Comparison of ENCODE assay signal across 9 mouse cellular contexts in the genomic region with DNA sequence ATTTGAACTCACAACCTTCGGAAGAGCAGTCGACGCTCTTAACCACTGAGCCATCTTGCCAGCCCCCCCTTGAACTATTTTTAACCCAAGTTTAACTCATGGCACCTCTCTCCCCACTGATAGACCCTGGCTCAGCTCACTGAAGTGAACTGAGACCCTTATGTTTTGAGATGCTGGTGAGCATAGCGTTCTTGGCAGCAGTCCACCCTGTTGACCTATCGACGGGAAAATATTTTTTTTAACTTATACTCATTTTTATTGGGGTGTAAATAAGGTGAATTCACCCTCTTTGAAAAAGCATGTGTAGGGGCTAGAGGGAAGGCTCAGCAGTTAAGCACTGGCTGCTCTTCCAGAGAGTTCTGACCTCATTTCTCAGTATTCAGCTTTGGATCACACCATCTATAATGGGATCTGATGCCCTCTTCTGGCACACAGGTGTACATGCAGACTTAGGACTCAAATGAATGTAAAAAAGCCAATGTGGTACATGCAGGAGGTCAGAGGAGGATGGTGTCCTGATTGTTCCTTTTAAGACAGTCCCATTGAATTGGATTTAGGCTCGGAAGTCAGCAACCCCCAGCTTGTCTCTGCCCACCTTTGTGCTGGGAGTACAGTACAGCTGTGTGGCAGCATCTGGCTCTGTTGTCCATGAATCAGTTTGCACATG. TPM values are rescaled to one million over a fixed set of nuclear protein-coding genes. Genes with fewer than 3 reads are reported as not detected.
DNase-seq lines count a peak whose midpoint lies in the region; TF ChIP-seq lines count a peak whose summit lies in the region.
"Had no signal": no experiment of that assay in that cellular context is flagged by ENCODE, and none has a peak within 500 bp of the region (broad histone marks: within the 10 kb centered on the region; RNA-seq: fewer than 3 reads in every experiment).

No protein-coding gene starts in this region.

- no peaks in the 10 kb centered on the region; the same call in 1 of the 2 replicates for H3K4me1 ChIP-seq in heart, adult 2 months (ENCODE audit: control insufficient read depth, insufficient read depth, low read length)
- H3K4me1 ChIP-seq in small intestine, adult 2 months (ENCODE audit: control insufficient read depth, insufficient read depth, insufficient read length, low read length), result no peaks in the 10 kb centered on the region

- no peak overlapping the region for H3K27ac ChIP-seq in heart, adult 2 months
- no peak overlapping the region for H3K27ac ChIP-seq in small intestine, adult 2 months (ENCODE audit: insufficient read depth, low read depth, low read length)

- DNase-seq in heart, adult 2 months, result no peak
- no peak for DNase-seq in heart, postnatal 14 days
- DNase-seq in thymus, postnatal 14 days, result peak; percentile 21
- no peak for DNase-seq in thymus, postnatal 10 days (ENCODE audit: low spot score in 2 of 2)
- DNase-seq in embryo, embryonic 11 days, result peak; percentile 44
- DNase-seq in kidney, postnatal 10 days, result peak; percentile 18
- DNase-seq in right cerebral cortex, postnatal 4 days, result no peak

- TF ChIP-seq EP300 in heart, adult 2 months (IDR thresholded peaks at IDR 0.05; ENCODE audit: insufficient read depth, low read depth, low read length), result no peak

- TF ChIP-seq POLR2A in heart, adult 2 months (IDR thresholded peaks at IDR 0.05; ENCODE audit: insufficient read depth, low read depth, low read length), result no peak
- TF ChIP-seq POLR2A in small intestine, adult 2 months (IDR thresholded peaks at IDR 0.05; ENCODE audit: low read depth, low read length), result no peak

- WGBS in heart, adult 2 months, result 58% methylated on average over 7 of the region's 7 CpGs
- 57% methylated on average over 7 of the region's 7 CpGs for WGBS in small intestine, adult 2 months

- no peaks in the 10 kb centered on the region for H3K79me2 ChIP-seq in heart, adult 2 months (replicated peaks; ENCODE audit: control insufficient read depth, insufficient read depth, low read length)

- no peak overlapping the region for H3K9ac ChIP-seq in heart, adult 2 months (ENCODE audit: low read depth, low read length)

- peak; percentile 81 for TF ChIP-seq CTCF in heart, adult 2 months (IDR thresholded peaks at IDR 0.05)
- TF ChIP-seq CTCF in small intestine, adult 2 months (IDR thresholded peaks at IDR 0.05; ENCODE audit: extremely low read depth, insufficient read length, insufficient replicate concordance, low read depth, low read length), result peak; percentile 7; the same call in 1 of the 2 replicates

- H3K36me3 ChIP-seq in heart, adult 2 months (ENCODE audit: control insufficient read depth, insufficient read depth, low read length), result peaks cover 2% of the 10 kb centered on the region; the same call in 1 of the 2 replicates
- H3K36me3 ChIP-seq in small intestine, adult 2 months (ENCODE audit: control insufficient read depth, insufficient read depth, low read length), result peaks cover 20% of the 10 kb centered on the region

- no peak overlapping the region for H3K4me3 ChIP-seq in heart, adult 2 months
- no peak overlapping the region for H3K4me3 ChIP-seq in small intestine, adult 2 months (ENCODE audit: low read depth, low read length)

- intact Hi-C loops in heart, adult 2 months (cut with DNase I), result loop anchor here (10.0 kb wide), 2 partner anchors 141 to 661 kb away; a partner anchor contains a TSS
- intact Hi-C loops in heart, postnatal 14 days (cut with DNase I), result loop anchor here (2.0 to 10.0 kb wide), 3 partner anchors 15 to 351 kb away; a partner anchor contains a TSS

- no peaks in the 10 kb centered on the region for H3K27me3 ChIP-seq in heart, adult 2 months (ENCODE audit: control insufficient read depth, insufficient read depth, low read length)
- no peaks in the 10 kb centered on the region for H3K27me3 ChIP-seq in small intestine, adult 2 months (ENCODE audit: control insufficient read depth, insufficient read depth, low read length)

RNA-seq across cellular contexts. Expression of a gene that starts 3.2 kb away (rescaled TPM):
- total RNA-seq in heart, adult 2 months (2021), result 100 to 1,000 TPM; 492 to 575 TPM
- polyA plus RNA-seq in heart, adult 2 months (2012; rRNA removed), result 135 and 202 TPM in 2 replicates
- total RNA-seq in heart, postnatal 14 days (2021), result 100 to 1,000 TPM; 469 to 532 TPM
- polyA plus RNA-seq in small intestine, adult 2 months (2012; rRNA removed), result 141 and 355 TPM in 2 replicates

RNA-seq across cellular contexts. Expression of a gene that starts 6.4 kb away (rescaled TPM):
- 1 to 10 TPM; 5.3 to 5.4 TPM for total RNA-seq in heart, adult 2 months (2021)
- 2.2 and 4.3 TPM in 2 replicates for polyA plus RNA-seq in heart, adult 2 months (2012; rRNA removed)
- 1 to 10 TPM; 4.2 to 4.3 TPM for total RNA-seq in heart, postnatal 14 days (2021)
- 225 and 544 TPM in 2 replicates for polyA plus RNA-seq in small intestine, adult 2 months (2012; rRNA removed)

RNA-seq across cellular contexts. Expression of a gene that starts 13.2 kb away (rescaled TPM):
- total RNA-seq in heart, adult 2 months (2021), result not detected
- polyA plus RNA-seq in heart, adult 2 months (2012; rRNA removed), result 0.29 TPM in 1 of 2 replicates, not detected in the other
- total RNA-seq in heart, postnatal 14 days (2021), result not detected
- polyA plus RNA-seq in small intestine, adult 2 months (2012; rRNA removed), result not detected in 2 replicates
- total RNA-seq: layer of hippocampus, postnatal 14 days had no signal

RNA-seq across cellular contexts. Expression of a gene that starts 13.2 kb away (rescaled TPM):
- total RNA-seq in heart, adult 2 months (2021), result not detected
- 0.15 TPM in 1 of 2 replicates, not detected in the other for polyA plus RNA-seq in heart, adult 2 months (2012; rRNA removed)
- total RNA-seq in heart, postnatal 14 days (2021), result under 1 TPM in 1 of 2 experiments, not detected in 1; 0.12 TPM
- polyA plus RNA-seq in small intestine, adult 2 months (2012; rRNA removed), result 0.25 and 0.32 TPM in 2 replicates

RNA-seq across cellular contexts. Expression of a gene that starts 16.5 kb away (rescaled TPM):
- total RNA-seq in heart, adult 2 months (2021), result 10 to 100 TPM; 85.1 to 99.1 TPM
- 167 and 265 TPM in 2 replicates for polyA plus RNA-seq in heart, adult 2 months (2012; rRNA removed)
- 100 to 1,000 TPM in 1 of 2 experiments, 10 to 100 TPM in 1; 97.9 to 112 TPM for total RNA-seq in heart, postnatal 14 days (2021)
- polyA plus RNA-seq in small intestine, adult 2 months (2012; rRNA removed), result 78.5 and 131 TPM in 2 replicates

Comparison
In these comparisons a context has a peak if more than half of its experiments do, and no peak if none do; other contexts are left out.
1. DNase-seq: peak in thymus, postnatal 14 days (single experiment), embryo, embryonic 11 days (single experiment) and kidney, postnatal 10 days (single experiment); none in heart, adult 2 months (0 of 2), heart, postnatal 14 days (0 of 2), thymus, postnatal 10 days (0 of 2) and right cerebral cortex, postnatal 4 days (single experiment).